Mouse (Mus musculus) cortical plate, adult 2 months (tissue): ENCODE data around the gene Pdcd4. TPM values are rescaled to one million over a fixed set of nuclear protein-coding genes. Genes with fewer than 3 reads are reported as not detected.
"Not testable (repeated sequence)": the region's sequence is repeated elsewhere in the genome, so short reads cannot be mapped to it uniquely, and the experiment has no call there.

Experiments
- H3K27ac ChIP-seq: fragments of 200-500 bp; 2 replicates; pipeline ENCODE4 v1.5.1; 2012; ENCODE audit warnings: low read length, control low read depth, inconsistent platforms; ENCODE audit not compliant: insufficient read depth
- H3K4me1 ChIP-seq: fragments of 200-500 bp; 2 replicates; pipeline ENCODE4 v1.6.1; 2011; ENCODE audit warnings: low read length; ENCODE audit not compliant: control insufficient read depth, insufficient read depth
- H3K4me3 ChIP-seq: fragments of 200-500 bp; 2 replicates; pipeline ENCODE4 v1.5.1; 2011; ENCODE audit warnings: mild to moderate bottlenecking, low read length, control low read depth; ENCODE audit not compliant: insufficient read depth
- CTCF ChIP-seq: fragments of 200-500 bp; IDR thresholded peaks from 2 replicates; pipeline ENCODE4 v1.5.1; 2011; ENCODE audit warnings: mild to moderate bottlenecking, control low read depth, low read length; ENCODE audit not compliant: insufficient read depth; ENCODE audit errors: extremely low read depth
- POLR2A ChIP-seq: fragments of 200-500 bp; IDR thresholded peaks from 2 replicates; pipeline ENCODE4 v1.6.1; 2011; ENCODE audit warnings: mild to moderate bottlenecking, low read length, control low read depth; ENCODE audit not compliant: insufficient read depth; ENCODE audit errors: extremely low read depth
- polyA plus RNA-seq: library from polyadenylated mRNA; depleted of rRNA; stranded (reverse); fragments of >200 nt; gene quantifications from 2 replicates; pipeline ENCODE4 v1.2.3, GENCODE M21; 2012

The Pdcd4 gene
- polyA plus RNA-seq, 1 experiment = 54.9 TPM

GRCm38 (mm10) chr19:53899941-53900610 is 8.0 kb downstream of the Pdcd4 start:
- no peak overlapping the region for H3K4me3 ChIP-seq
- no peak overlapping the region for H3K27ac ChIP-seq
- peaks cover 7% of the 10 kb centered on the region for H3K4me1 ChIP-seq
- TF ChIP-seq POLR2A (no peak), CTCF (no peak)

GRCm38 (mm10) chr19:53901931-53902738 is 10.1 kb downstream of the Pdcd4 start:
- Histone ChIP-seq H3K4me3 (peak overlapping the region; percentile 83), H3K27ac (peak overlapping the region; percentile 94), H3K4me1 (peaks cover 15% of the 10 kb centered on the region)
- TF ChIP-seq POLR2A (no peak), CTCF (no peak)

- Histone ChIP-seq H3K4me3 (peak overlapping the region; percentile 83), H3K27ac (peak overlapping the region; percentile 97), H3K4me1 (peaks cover 15% of the 10 kb centered on the region)
- TF ChIP-seq CTCF (no peak), POLR2A (peak; percentile 87)
These were observed 10.9 kb downstream of the Pdcd4 start for GRCm38 (mm10) chr19:53902739-53903487.

GRCm38 (mm10) chr19:53903507-53904321 is 11.7 kb downstream of the Pdcd4 start:
- TF ChIP-seq POLR2A (0 out of 2 replicates have a peak, but pooled peaks have one; percentile 11), CTCF (no peak)
- Histone ChIP-seq H3K27ac (peak overlapping the region; percentile 97), H3K4me3 (peak overlapping the region; percentile 83), H3K4me1 (peaks cover 18% of the 10 kb centered on the region)

- TF ChIP-seq CTCF = no peak
- TF ChIP-seq POLR2A = no peak
- no peak overlapping the region for H3K27ac ChIP-seq
- peak overlapping the region; percentile 83; the same call in 1 of the 2 replicates for H3K4me3 ChIP-seq
- peaks cover 16% of the 10 kb centered on the region for H3K4me1 ChIP-seq
These were observed 12.9 kb downstream of the Pdcd4 start for GRCm38 (mm10) chr19:53904833-53905480.

- Histone ChIP-seq H3K4me3 (peak overlapping the region; percentile 21; the same call in 1 of the 2 replicates), H3K27ac (no peak overlapping the region), H3K4me1 (peaks cover 16% of the 10 kb centered on the region)
- TF ChIP-seq POLR2A (no peak), CTCF (no peak)
These were observed 14.1 kb downstream of the Pdcd4 start for GRCm38 (mm10) chr19:53906033-53906702.

GRCm38 (mm10) chr19:53906703-53907070 is 14.7 kb downstream of the Pdcd4 start:
- H3K4me1 ChIP-seq = peaks cover 16% of the 10 kb centered on the region
- H3K27ac ChIP-seq, H3K4me3 ChIP-seq: not testable (repeated sequence)

GRCm38 (mm10) chr19:53914950-53915349 is 22.9 kb downstream of the Pdcd4 start:
- Histone ChIP-seq H3K4me1 (no peaks in the 10 kb centered on the region), H3K27ac (no peak overlapping the region), H3K4me3 (no peak overlapping the region)
- TF ChIP-seq CTCF (no peak), POLR2A (no peak)
